Mouse (Mus musculus): ENCODE measurements around the gene Lpar3.

The Lpar3 gene

GRCm38 (mm10) chr3:146309586-146309985, 88.8 kb downstream of the Lpar3 start:
- DNase-seq (ENCODE audit: low read depth, low spot score): no peak

DNA sequence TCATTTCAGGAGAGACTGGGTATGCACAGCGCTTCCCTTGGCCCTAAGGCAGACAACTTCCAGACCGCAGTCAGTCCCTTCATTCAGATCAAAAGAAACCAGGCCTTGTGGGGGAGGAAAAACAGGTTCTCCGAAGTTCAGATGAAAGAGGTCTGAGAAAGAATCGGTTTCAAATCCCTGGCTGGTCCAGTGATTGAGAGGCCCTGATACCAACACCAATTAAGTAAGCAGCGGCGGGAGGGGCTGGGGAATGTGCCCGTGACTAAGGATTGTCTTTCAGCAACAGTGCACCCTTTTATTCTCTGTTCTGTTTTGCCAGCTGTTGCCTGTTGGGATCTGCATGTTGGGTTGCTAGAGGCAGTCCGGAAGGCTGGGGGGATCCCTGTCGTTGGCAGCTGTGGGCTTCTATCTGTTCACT, 90.4 kb downstream of the Lpar3 start:
- DNase-seq (ENCODE audit: low read depth, low spot score): peak; percentile 55

DNA sequence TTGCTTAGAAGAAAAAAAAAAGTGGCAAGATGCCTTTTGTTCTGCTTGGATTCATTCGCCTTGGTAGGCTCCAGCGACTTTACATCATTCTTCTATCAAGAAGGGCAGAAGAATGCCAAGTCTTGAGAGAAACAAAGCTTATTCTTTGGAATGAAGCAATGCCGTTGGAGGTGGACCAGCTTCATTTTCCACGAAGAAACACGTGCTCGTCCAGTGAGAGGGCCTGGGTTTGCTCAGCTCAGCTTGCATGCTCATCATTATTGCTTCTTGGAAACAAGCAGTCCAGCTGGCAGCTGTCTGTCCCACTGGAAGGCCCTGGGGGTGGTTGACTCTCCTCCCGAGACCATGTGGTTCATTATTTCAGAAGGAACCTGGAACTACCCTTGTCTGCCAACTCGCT, 94.7 kb downstream of the Lpar3 start:
- no peak for DNase-seq (ENCODE audit: low read depth, low spot score)

GRCm38 (mm10) chr3:146316293-146316692, 95.5 kb downstream of the Lpar3 start:
- no peak for DNase-seq (ENCODE audit: low read depth, low spot score)

GRCm38 (mm10) chr3:146317366-146317765, 96.6 kb downstream of the Lpar3 start:
- DNase-seq (ENCODE audit: low read depth, low spot score): no peak

DNA sequence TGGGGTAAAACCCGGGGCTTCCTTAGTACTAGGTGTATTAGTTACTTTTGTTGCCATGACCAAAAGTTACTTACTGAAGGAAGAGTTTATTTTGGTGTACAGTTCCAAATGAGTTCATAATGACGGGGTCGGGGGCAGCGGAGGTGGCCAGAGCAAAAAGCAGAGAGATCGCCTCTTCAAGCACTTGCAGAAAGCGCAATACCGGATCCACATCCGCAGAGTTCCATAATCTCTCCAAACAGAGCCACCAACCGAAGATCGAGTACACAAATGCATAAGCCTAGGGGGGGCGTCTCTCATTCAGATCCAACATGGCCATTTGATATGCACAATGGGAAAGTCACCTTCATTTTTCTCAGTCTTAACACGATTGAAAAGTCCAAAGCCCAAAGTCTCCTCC, 97.1 kb downstream of the Lpar3 start:
- DNase-seq (ENCODE audit: low read depth, low spot score): no peak

GRCm38 (mm10) chr3:146318520-146318938, 97.8 kb downstream of the Lpar3 start:
- peak; percentile 31 for DNase-seq (ENCODE audit: low read depth, low spot score)

- DNase-seq (ENCODE audit: low read depth, low spot score): no peak
These were observed 98.2 kb downstream of the Lpar3 start for GRCm38 (mm10) chr3:146318987-146319386.

DNA sequence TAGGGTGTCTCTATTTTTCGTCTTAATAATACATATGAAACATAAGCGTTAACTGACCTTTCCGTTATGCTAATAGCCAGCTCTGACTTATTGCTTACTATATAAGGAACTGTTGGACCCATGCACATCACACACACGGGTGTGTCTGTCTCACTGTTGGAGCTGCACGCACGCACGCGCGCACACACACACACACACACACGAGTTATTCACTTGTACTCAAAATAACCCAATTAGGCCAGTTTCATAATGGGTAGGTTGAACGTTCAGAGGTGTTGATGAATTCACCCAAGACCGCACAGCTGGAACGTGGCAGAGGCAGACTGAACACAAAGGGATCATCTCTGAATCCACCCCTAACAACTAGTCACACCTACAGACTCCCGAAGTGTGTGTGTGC, 98.7 kb downstream of the Lpar3 start:
- no peak for DNase-seq (ENCODE audit: low read depth, low spot score)

DNA sequence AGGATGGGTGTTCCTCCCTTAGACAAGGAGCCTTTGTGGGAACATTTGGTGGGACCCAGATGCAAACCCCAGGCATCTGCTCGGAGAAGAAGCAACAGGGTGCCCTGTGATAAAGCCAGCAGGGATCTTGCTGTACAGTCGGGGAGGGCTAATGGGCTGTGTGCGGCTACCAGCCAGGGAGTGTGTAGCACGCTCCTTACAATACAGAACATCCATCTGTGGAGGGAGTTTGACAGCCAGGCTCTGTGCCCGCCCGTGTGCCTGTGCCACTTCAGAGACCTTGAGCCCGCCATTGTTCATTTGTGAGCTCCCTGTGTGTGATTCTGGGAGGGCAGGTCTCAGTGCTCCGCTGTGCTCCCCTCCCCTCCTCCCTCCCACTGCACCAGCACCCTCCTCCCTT, 104.2 kb downstream of the Lpar3 start:
- DNase-seq (ENCODE audit: low read depth, low spot score): no peak

- DNase-seq (ENCODE audit: low read depth, low spot score): no peak
These were observed 106.2 kb downstream of the Lpar3 start for GRCm38 (mm10) chr3:146326743-146327536.

DNA sequence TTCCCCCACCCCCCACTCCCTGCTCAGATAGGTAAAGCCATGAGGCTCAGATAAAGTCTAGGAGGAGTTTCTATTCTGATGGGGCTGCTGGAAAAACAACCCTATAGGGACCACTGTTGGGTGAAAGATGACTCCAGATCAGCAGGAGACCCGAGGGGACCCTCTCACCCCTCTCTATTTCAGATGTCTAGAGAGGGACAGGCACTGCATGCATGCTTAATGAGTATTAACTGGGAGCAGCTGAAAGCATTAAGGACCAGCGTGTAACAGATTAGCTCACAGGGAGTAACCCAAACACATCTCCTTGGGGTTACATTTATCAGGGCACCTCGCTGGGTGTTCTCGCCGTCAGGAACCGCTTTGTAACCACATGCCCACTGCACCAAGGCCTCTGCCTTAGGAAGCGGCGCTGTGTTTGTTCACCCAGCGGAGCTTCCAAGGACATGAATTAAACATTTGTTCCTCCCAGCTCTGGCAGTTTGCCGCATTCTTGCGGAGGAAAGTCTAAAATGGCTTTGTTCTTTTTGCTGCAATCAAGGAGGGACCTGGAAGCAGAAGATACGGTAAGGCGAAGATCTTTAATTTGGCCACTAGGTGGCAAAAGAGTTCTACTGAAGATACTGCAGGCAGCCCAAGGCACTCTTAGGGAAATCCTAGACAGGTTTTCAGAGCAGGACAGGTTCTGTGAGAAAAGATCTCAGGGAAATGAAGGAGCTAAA, 106.9 kb downstream of the Lpar3 start:
- peak; percentile 90 for DNase-seq (ENCODE audit: low read depth, low spot score)

- DNase-seq (ENCODE audit: low read depth, low spot score): no peak
These were observed 108.0 kb downstream of the Lpar3 start for GRCm38 (mm10) chr3:146328749-146329148.

GRCm38 (mm10) chr3:146331819-146332218, 111.1 kb downstream of the Lpar3 start:
- no peak for DNase-seq (ENCODE audit: low read depth, low spot score)

DNA sequence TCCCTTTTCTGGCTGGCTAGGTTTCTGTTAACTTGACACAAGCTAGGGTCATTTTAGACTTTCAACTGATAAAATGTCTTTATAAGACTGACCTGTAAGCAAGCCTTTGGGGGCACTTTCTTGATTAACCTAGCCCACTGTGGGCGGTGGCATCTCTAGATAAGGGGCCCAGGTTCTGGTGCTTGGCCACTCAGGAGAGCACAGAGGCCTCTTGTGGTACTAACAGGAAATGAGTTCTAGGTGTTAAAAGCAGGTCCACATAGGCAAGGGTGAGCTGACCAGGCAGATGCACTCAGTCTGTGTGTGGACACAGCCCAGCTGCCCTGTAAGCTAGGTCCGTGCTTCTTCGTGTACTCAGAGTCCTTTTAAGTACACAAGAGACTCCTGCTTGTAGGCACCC, 112.5 kb downstream of the Lpar3 start:
- DNase-seq (ENCODE audit: low read depth, low spot score): no peak

DNA sequence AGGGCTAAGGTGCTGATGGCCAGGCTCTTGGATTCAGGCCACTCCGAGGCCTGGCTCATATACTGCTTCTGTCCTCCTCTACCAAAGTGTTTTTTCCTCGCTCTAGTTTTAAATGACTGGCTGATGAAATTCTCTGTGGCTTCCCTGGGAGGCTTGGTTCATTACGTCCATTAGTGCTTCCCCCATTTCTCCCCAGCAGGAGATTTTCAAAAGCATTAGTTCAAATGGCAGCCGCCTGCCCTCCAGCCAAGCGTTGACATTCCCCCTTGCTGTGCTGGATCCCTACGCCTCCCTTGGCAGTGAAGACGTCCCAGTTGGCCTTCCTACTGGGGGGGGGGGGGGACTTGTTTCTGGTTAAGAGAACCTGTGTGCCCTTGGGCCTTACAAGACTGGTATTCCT, 113.3 kb downstream of the Lpar3 start:
- no peak for DNase-seq (ENCODE audit: low read depth, low spot score)

All from mesoderm, embryonic 11.5 days (tissue).